Mouse (Mus musculus): ENCODE results near the gene Phb.

DNA sequence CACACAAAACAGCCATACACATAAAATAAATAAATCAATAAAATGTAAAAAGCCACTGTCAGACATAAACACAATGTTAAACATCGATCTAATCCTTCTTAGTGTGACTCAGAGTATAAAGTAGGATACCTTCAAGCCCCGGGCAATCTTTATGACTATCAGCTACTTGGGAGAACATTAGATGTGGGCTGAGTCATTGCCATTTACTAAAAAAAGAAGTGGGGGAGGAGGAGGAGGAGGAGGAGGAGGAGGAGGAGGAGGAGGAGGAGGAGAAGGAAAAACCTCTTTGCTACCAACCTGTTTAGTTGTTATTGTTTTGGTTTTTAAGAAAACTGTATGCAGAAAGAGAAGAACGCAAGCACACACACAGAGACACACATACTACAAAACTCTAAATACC, 22.8 kb downstream of the Phb start:
- TF ChIP-seq CTCF (IDR thresholded peaks at IDR 0.05) (no peak), POLR2A (IDR thresholded peaks at IDR 0.05; ENCODE audit: insufficient read depth, low read depth, low read length) (no peak), EP300 (IDR thresholded peaks at IDR 0.05; ENCODE audit: insufficient read depth, low read depth, low read length) (no peak)
